Mouse (Mus musculus) limb, embryonic 14.5 days (tissue): Measurements from ENCODE around the gene Mbnl2. TPM values are rescaled to one million over a fixed set of nuclear protein-coding genes. Genes with fewer than 3 reads are reported as not detected.

ENCODE experiments used
- ATAC-seq: fragments of 200-750 bp; cut with Nextera tagmentation; 2 replicates; pipeline ENCODE4 v1.8.0; 2017; ENCODE audit warnings: low read depth, moderate number of reproducible peaks, moderate TSS enrichment; ENCODE audit not compliant: low FRiP score
- DNase-seq: peaks from one replicate; pipeline ENCODE4 v3.0.0-alpha.2; 2015; ENCODE audit warnings: low spot score
- H3K27ac ChIP-seq: fragments of 300-500 bp; sonication (generic); replicated peaks from 2 replicates; pipeline ENCODE4 v1.5.1; 2014; ENCODE audit warnings: low read depth, mild to moderate bottlenecking, low read length, moderate library complexity, mixed read lengths
- H3K27me3 ChIP-seq: fragments of 300-500 bp; sonication (generic); 2 replicates; pipeline ENCODE4 v1.6.1; 2014; ENCODE audit warnings: low read length, mixed read lengths; ENCODE audit not compliant: control insufficient read depth, insufficient read depth
- H3K36me3 ChIP-seq: fragments of 300-500 bp; sonication (generic); 2 replicates; pipeline ENCODE4 v1.6.1; 2014; ENCODE audit warnings: mild to moderate bottlenecking, low read length, moderate library complexity, mixed read lengths; ENCODE audit not compliant: control insufficient read depth, insufficient read depth
- H3K4me1 ChIP-seq: fragments of 300-500 bp; sonication (generic); 2 replicates; pipeline ENCODE4 v1.6.1; 2014; ENCODE audit warnings: antibody characterized with exemption, low read length, mixed read lengths; ENCODE audit not compliant: control insufficient read depth, insufficient read depth
- H3K4me2 ChIP-seq: fragments of 300-500 bp; sonication (generic); replicated peaks from 2 replicates; pipeline ENCODE4 v1.6.1; 2014; ENCODE audit warnings: low read depth, mild to moderate bottlenecking, low read length, moderate library complexity; ENCODE audit not compliant: severe bottlenecking
- H3K4me3 ChIP-seq: fragments of 300-500 bp; sonication (generic); replicated peaks from 2 replicates; pipeline ENCODE4 v1.5.1; 2014; ENCODE audit warnings: low read length
- H3K9ac ChIP-seq: fragments of 300-500 bp; sonication (generic); 2 replicates; pipeline ENCODE4 v1.6.1; 2014; ENCODE audit warnings: mild to moderate bottlenecking, low read depth, low read length, moderate library complexity; ENCODE audit not compliant: severe bottlenecking
- H3K9me3 ChIP-seq: fragments of 300-500 bp; sonication (generic); 2 replicates; pipeline ENCODE4 v1.6.1; 2016; ENCODE audit warnings: low read length; ENCODE audit not compliant: control insufficient read depth
- POLR2A ChIP-seq: fragments of 200-500 bp; IDR thresholded peaks from 2 replicates; pipeline ENCODE4 v1.8.0; 2012; ENCODE audit warnings: inconsistent platforms, mild to moderate bottlenecking, moderate library complexity, borderline replicate concordance; ENCODE audit not compliant: insufficient read depth, insufficient read length; ENCODE audit errors: extremely low read depth
- WGBS: fragments of 180-500 bp; shearing (Covaris S2); extraction: QIAGEN DNeasy Blood & Tissue Kit; methylation state at CpG from one replicate; pipeline ENCODE4 v1.1.7; 2014; 5-methylcytosine and 5-hydroxymethylcytosine counted together
- polyA plus RNA-seq, 2 experiments: library from polyadenylated mRNA; depleted of rRNA in 1 of 2; stranded (reverse) in 1 of 2; unstranded in 1 of 2; fragments of >200 nt; fragmentation: Nextera tagmentation in 1 of 2; extraction: Ambion mirVana in 1 of 2; gene quantifications; 2 replicates each; pipeline versions ENCODE4 v1.2.1 to v1.2.3; 2012 to 2014

Mbnl2 gene
- polyA plus RNA-seq (2012; rRNA removed) = 109 and 116 TPM in 2 replicates
- polyA plus RNA-seq (2014; fragmentation: Nextera tagmentation; extraction: Ambion mirVana) = 160 and 161 TPM in 2 replicates

GRCm38 (mm10) chr14:120275246-120276238 lies at the start of gene Mbnl2:
Mbnl2 (plus strand) TSS chr14:120275669.
- H3K27ac ChIP-seq = peak within 1 kb of the TSS; percentile 97
- TF ChIP-seq POLR2A = peak; percentile 73; the same call in 1 of the 2 replicates
- H3K9ac ChIP-seq = peak within 1 kb of the TSS; percentile 63
- peak within 1 kb of the TSS; percentile 81 for H3K4me3 ChIP-seq
- no peaks in the 10 kb centered on the region; the same call in 1 of the 2 replicates for H3K36me3 ChIP-seq
- H3K9me3 ChIP-seq = no peaks in the 10 kb centered on the region
- WGBS = 1% methylated on average over 35 of the region's 35 CpGs
- H3K27me3 ChIP-seq = no peaks in the 10 kb centered on the region
- peak; percentile 95 for DNase-seq
- peak within 1 kb of the TSS; percentile 98 for H3K4me2 ChIP-seq
- peaks cover 34% of the 10 kb centered on the region for H3K4me1 ChIP-seq
- ATAC-seq = peak; percentile 99

DNA sequence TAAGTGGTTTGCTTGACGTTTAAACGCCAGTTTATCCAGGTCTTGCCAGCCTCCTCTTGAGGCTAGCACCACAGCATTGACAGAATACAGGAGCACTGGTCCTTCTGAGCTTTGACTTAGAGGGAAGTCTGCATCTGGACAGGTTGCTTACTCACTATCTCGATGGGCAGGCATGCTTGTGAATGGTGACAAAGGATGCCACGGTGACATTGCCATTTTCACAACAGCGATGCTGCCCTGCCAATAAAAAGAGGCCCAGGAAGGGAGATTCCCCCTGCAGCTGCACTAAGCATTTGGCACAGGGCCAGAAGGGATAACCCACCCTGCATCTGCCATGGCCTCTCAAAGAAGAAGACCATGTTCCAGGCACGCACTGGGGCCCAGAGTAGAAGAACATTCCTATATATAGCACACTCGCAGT lies 43.4 kb upstream of the Mbnl2 start:
- peak; percentile 65 for ATAC-seq
- WGBS = 63% methylated on average over 7 of the region's 7 CpGs

DNA sequence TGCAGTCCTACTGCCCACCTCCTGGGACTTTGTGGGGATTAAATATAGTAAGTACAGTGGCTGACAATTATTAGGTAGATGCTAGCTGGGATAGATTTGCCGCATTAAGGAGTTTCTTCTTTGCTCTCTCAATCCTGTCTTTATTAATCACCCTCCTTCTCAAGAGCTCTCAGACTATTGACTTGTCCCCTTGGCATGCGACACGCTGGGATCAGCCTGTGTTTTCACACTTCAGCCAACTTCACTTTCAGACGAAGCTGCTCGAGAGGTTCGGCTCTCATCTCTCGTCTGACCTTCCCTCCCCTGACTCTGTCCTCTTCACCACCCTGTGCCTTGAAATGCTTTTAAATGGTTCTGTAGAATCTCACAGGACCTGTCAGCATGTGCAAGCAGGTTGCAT lies 39.9 kb upstream of the Mbnl2 start:
- no peak overlapping the region for H3K27ac ChIP-seq
- no peak for TF ChIP-seq POLR2A
- H3K27me3 ChIP-seq = no peaks in the 10 kb centered on the region
- ATAC-seq = no peak
- DNase-seq = no peak
- H3K36me3 ChIP-seq = no peaks in the 10 kb centered on the region
- no peak overlapping the region for H3K4me2 ChIP-seq
- no peaks in the 10 kb centered on the region for H3K9me3 ChIP-seq
- H3K4me3 ChIP-seq = no peak overlapping the region
- no peaks in the 10 kb centered on the region; the same call in 1 of the 2 replicates for H3K4me1 ChIP-seq
- WGBS = 76% methylated on average over 7 of the region's 7 CpGs
- no peak overlapping the region for H3K9ac ChIP-seq

More for the DNA sequence above, 43.4 kb upstream of the Mbnl2 start:
- Histone ChIP-seq H3K36me3 (no peaks in the 10 kb centered on the region), H3K9me3 (no peaks in the 10 kb centered on the region), H3K4me3 (no peak overlapping the region), H3K4me1 (no peaks in the 10 kb centered on the region; the same call in 1 of the 2 replicates), H3K27ac (no peak overlapping the region), H3K4me2 (no peak overlapping the region), H3K27me3 (no peaks in the 10 kb centered on the region), H3K9ac (no peak overlapping the region)
- no peak for TF ChIP-seq POLR2A
- DNase-seq = peak; percentile 71

DNA sequence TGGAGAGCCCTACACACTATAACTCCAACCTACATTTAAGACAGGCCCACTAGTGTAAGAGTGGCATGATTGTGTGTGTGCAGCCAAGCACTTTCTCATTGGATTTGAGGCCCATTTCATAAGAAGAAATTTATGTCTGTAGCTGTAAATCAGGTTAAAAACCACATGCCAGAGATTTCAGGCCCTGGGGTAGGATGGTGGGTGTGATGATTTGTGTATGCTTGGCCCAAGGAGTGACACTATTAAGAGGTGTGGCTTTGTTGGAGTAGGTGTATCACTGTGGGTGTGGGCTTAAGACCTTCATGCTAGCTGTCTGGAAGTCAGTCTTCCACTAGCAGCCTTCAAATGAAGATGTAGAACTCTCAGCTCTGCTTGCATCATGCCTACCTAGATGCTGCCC lies 37.0 kb upstream of the Mbnl2 start:
- Histone ChIP-seq H3K4me3 (no peak overlapping the region), H3K36me3 (no peaks in the 10 kb centered on the region), H3K9ac (no peak overlapping the region), H3K4me1 (no peaks in the 10 kb centered on the region), H3K4me2 (no peak overlapping the region), H3K27ac (no peak overlapping the region), H3K9me3 (no peaks in the 10 kb centered on the region), H3K27me3 (no peaks in the 10 kb centered on the region)
- ATAC-seq (no peak), DNase-seq (no peak)
- TF ChIP-seq POLR2A = no peak

GRCm38 (mm10) chr14:120240209-120240608 lies 35.3 kb upstream of the Mbnl2 start:
- no peak for DNase-seq
- 51% methylated on average over 4 of the region's 4 CpGs for WGBS
- H3K4me3 ChIP-seq = no peak overlapping the region
- no peak overlapping the region for H3K27ac ChIP-seq
- no peaks in the 10 kb centered on the region for H3K9me3 ChIP-seq
- H3K4me1 ChIP-seq = no peaks in the 10 kb centered on the region
- H3K27me3 ChIP-seq = no peaks in the 10 kb centered on the region
- no peak for ATAC-seq
- no peaks in the 10 kb centered on the region for H3K36me3 ChIP-seq
- H3K4me2 ChIP-seq = no peak overlapping the region
- no peak for TF ChIP-seq POLR2A
- no peak overlapping the region for H3K9ac ChIP-seq
